Mouse (Mus musculus): Measurements from ENCODE around the gene Sstr2. TPM values are rescaled to one million over a fixed set of nuclear protein-coding genes. Genes with fewer than 3 reads are reported as not detected.
"Not testable (repeated sequence)": the region's sequence is repeated elsewhere in the genome, so short reads cannot be mapped to it uniquely, and the experiment has no call there.

Sstr2 gene
- polyA plus RNA-seq, 2 experiments: 0.91 to 1.1 TPM

DNA sequence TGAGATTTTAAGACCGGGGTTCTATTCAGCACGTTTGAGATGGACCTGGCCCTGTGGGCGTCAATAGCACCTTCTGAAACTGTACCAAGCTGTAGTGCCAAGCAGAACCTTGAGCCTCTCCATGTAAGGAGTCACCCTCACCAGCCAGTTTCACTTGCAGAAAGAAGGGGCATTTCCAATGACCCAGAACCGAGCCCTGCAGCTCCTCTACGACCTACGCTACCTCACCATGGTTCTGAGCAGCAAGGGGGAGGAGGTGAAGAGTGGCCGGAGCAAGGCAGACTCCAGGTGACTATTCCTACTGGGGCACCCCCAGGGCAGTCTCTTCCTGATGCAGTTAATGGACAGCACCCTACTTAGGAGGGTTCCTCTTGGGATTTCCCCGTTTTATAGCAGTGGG, 39.2 kb downstream of the Sstr2 start:
- TF ChIP-seq POLR2A (IDR thresholded peaks at IDR 0.05; ENCODE audit: borderline replicate concordance, extremely low read depth, insufficient read depth, insufficient read length): no peak
- no peak for ATAC-seq (ENCODE audit: low FRiP score, low read depth)
- no peak overlapping the region for H3K4me3 ChIP-seq (replicated peaks; ENCODE audit: low read length)
- no peaks in the 10 kb centered on the region for H3K9me3 ChIP-seq (ENCODE audit: control insufficient read depth, low read length)
- H3K4me1 ChIP-seq (ENCODE audit: control insufficient read depth, insufficient read depth, low read length): peaks cover 6% of the 10 kb centered on the region
- H3K27me3 ChIP-seq (ENCODE audit: control insufficient read depth, insufficient read depth, low read length): no peaks in the 10 kb centered on the region
- no peak overlapping the region for H3K4me2 ChIP-seq (replicated peaks; ENCODE audit: low read depth, low read length, severe bottlenecking)
- WGBS: 90% methylated on average over 8 of the region's 8 CpGs
- no peak overlapping the region for H3K9ac ChIP-seq (ENCODE audit: low read depth, low read length, severe bottlenecking)
- no peak for DNase-seq (ENCODE audit: low spot score)
- H3K27ac ChIP-seq (replicated peaks; ENCODE audit: low read depth, low read length): no peak overlapping the region
- H3K36me3 ChIP-seq (ENCODE audit: control insufficient read depth, insufficient read depth, low read length): peaks cover 88% of the 10 kb centered on the region

- DNase-seq (ENCODE audit: low spot score): no peak
- Histone ChIP-seq H3K4me2 (replicated peaks; ENCODE audit: low read depth, low read length, severe bottlenecking) (no peak overlapping the region), H3K9me3 (ENCODE audit: control insufficient read depth, low read length) (no peaks in the 10 kb centered on the region), H3K4me1 (ENCODE audit: control insufficient read depth, insufficient read depth, low read length) (peaks cover 6% of the 10 kb centered on the region), H3K9ac (ENCODE audit: low read depth, low read length, severe bottlenecking) (no peak overlapping the region), H3K27me3 (ENCODE audit: control insufficient read depth, insufficient read depth, low read length) (no peaks in the 10 kb centered on the region), H3K27ac (replicated peaks; ENCODE audit: low read depth, low read length) (no peak overlapping the region), H3K4me3 (replicated peaks; ENCODE audit: low read length) (no peak overlapping the region), H3K36me3 (ENCODE audit: control insufficient read depth, insufficient read depth, low read length) (peaks cover 88% of the 10 kb centered on the region)
- 74% methylated on average over 4 of the region's 4 CpGs for WGBS
- ATAC-seq (ENCODE audit: low FRiP score, low read depth): no peak
- TF ChIP-seq POLR2A (IDR thresholded peaks at IDR 0.05; ENCODE audit: borderline replicate concordance, extremely low read depth, insufficient read depth, insufficient read length): no peak
Observed at GRCm38 (mm10) chr11:113658763-113659162, 39.6 kb downstream of the Sstr2 start.

- WGBS: 93% methylated on average over 3 of the region's 3 CpGs
- not testable (repeated sequence) for ATAC-seq (ENCODE audit: low FRiP score, low read depth); H3K4me2 ChIP-seq (replicated peaks; ENCODE audit: low read depth, low read length, severe bottlenecking); DNase-seq (ENCODE audit: low spot score); H3K27ac ChIP-seq (replicated peaks; ENCODE audit: low read depth, low read length); H3K4me3 ChIP-seq (replicated peaks; ENCODE audit: low read length); H3K27me3 ChIP-seq (ENCODE audit: control insufficient read depth, insufficient read depth, low read length); H3K9ac ChIP-seq (ENCODE audit: low read depth, low read length, severe bottlenecking); H3K9me3 ChIP-seq (ENCODE audit: control insufficient read depth, low read length); H3K4me1 ChIP-seq (ENCODE audit: control insufficient read depth, insufficient read depth, low read length)
- H3K36me3 ChIP-seq (ENCODE audit: control insufficient read depth, insufficient read depth, low read length): peaks cover 87% of the 10 kb centered on the region
Observed at GRCm38 (mm10) chr11:113660213-113660612, 41.1 kb downstream of the Sstr2 start.

DNA sequence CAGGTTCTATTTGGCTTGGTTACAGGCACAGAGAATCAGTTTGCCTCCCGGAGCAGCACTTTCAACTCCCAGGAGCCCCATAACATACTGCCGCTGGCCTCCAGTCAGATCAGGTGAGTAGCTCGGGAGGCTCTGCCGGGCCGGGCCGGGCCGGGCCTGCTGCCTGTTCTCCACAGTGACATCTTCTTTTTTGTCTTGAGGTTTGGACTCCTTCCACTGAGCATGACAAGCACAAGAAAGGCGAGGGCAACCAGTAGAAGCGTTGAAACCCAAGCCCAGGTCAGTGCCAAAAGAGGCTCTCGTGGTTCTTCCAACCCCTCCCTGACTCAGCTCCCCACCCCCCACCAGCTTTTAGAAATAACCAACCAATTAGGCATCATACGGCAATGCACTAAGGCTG, 41.8 kb downstream of the Sstr2 start:
- no peak for DNase-seq (ENCODE audit: low spot score)
- Histone ChIP-seq H3K9ac (ENCODE audit: low read depth, low read length, severe bottlenecking) (no peak overlapping the region), H3K4me3 (replicated peaks; ENCODE audit: low read length) (no peak overlapping the region), H3K27me3 (ENCODE audit: control insufficient read depth, insufficient read depth, low read length) (no peaks in the 10 kb centered on the region), H3K27ac (replicated peaks; ENCODE audit: low read depth, low read length) (no peak overlapping the region), H3K36me3 (ENCODE audit: control insufficient read depth, insufficient read depth, low read length) (peaks cover 79% of the 10 kb centered on the region), H3K4me1 (ENCODE audit: control insufficient read depth, insufficient read depth, low read length) (no peaks in the 10 kb centered on the region), H3K4me2 (replicated peaks; ENCODE audit: low read depth, low read length, severe bottlenecking) (no peak overlapping the region), H3K9me3 (ENCODE audit: control insufficient read depth, low read length) (no peaks in the 10 kb centered on the region)
- no peak for ATAC-seq (ENCODE audit: low FRiP score, low read depth)
- 86% methylated on average over 11 of the region's 11 CpGs for WGBS
- no peak for TF ChIP-seq POLR2A (IDR thresholded peaks at IDR 0.05; ENCODE audit: borderline replicate concordance, extremely low read depth, insufficient read depth, insufficient read length)

- 92% methylated on average over 18 of the region's 18 CpGs for WGBS
- Histone ChIP-seq H3K27ac (replicated peaks; ENCODE audit: low read depth, low read length) (no peak overlapping the region), H3K9me3 (ENCODE audit: control insufficient read depth, low read length) (no peaks in the 10 kb centered on the region), H3K9ac (ENCODE audit: low read depth, low read length, severe bottlenecking) (no peak overlapping the region), H3K4me2 (replicated peaks; ENCODE audit: low read depth, low read length, severe bottlenecking) (no peak overlapping the region), H3K4me1 (ENCODE audit: control insufficient read depth, insufficient read depth, low read length) (no peaks in the 10 kb centered on the region), H3K4me3 (replicated peaks; ENCODE audit: low read length) (no peak overlapping the region), H3K27me3 (ENCODE audit: control insufficient read depth, insufficient read depth, low read length) (no peaks in the 10 kb centered on the region), H3K36me3 (ENCODE audit: control insufficient read depth, insufficient read depth, low read length) (peaks cover 70% of the 10 kb centered on the region)
- no peak for TF ChIP-seq POLR2A (IDR thresholded peaks at IDR 0.05; ENCODE audit: borderline replicate concordance, extremely low read depth, insufficient read depth, insufficient read length)
- DNase-seq (ENCODE audit: low spot score) (no peak), ATAC-seq (ENCODE audit: low FRiP score, low read depth) (no peak)
Observed at GRCm38 (mm10) chr11:113661835-113662351, 42.8 kb downstream of the Sstr2 start.

DNA sequence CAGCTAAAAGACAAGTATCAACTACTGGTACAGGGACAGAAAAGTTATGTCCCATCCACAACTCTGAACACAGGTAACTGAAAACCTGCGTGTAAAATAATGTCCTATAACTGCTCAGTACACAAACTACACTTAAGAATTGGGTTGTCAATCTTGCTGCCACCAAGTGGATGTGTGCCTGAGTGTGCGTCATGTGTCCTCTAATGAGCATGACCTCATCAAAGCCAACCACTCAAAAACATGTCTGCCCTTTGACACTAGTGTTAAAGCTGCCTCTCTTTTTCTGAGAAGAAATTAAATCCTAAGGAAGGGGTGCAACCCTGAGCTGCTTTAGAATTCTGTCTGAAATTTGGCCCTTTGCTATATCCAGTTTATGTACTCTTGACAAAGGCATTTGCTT, 45.1 kb downstream of the Sstr2 start:
- no peak overlapping the region for H3K9ac ChIP-seq (ENCODE audit: low read depth, low read length, severe bottlenecking)
- no peaks in the 10 kb centered on the region for H3K4me1 ChIP-seq (ENCODE audit: control insufficient read depth, insufficient read depth, low read length)
- no peak for TF ChIP-seq POLR2A (IDR thresholded peaks at IDR 0.05; ENCODE audit: borderline replicate concordance, extremely low read depth, insufficient read depth, insufficient read length)
- H3K4me3 ChIP-seq (replicated peaks; ENCODE audit: low read length): no peak overlapping the region
- WGBS: 65% methylated on average over 2 of the region's 2 CpGs
- no peak overlapping the region for H3K27ac ChIP-seq (replicated peaks; ENCODE audit: low read depth, low read length)
- H3K36me3 ChIP-seq (ENCODE audit: control insufficient read depth, insufficient read depth, low read length): peaks cover 57% of the 10 kb centered on the region
- H3K4me2 ChIP-seq (replicated peaks; ENCODE audit: low read depth, low read length, severe bottlenecking): no peak overlapping the region
- DNase-seq (ENCODE audit: low spot score) (no peak), ATAC-seq (ENCODE audit: low FRiP score, low read depth) (no peak)
- H3K27me3 ChIP-seq (ENCODE audit: control insufficient read depth, insufficient read depth, low read length): no peaks in the 10 kb centered on the region
- H3K9me3 ChIP-seq (ENCODE audit: control insufficient read depth, low read length): no peaks in the 10 kb centered on the region
